Mouse (Mus musculus) CH12.LX (cell line): ENCODE measurements around the gene Dusp14.

ENCODE experiments used
- E2F4 ChIP-seq: IDR thresholded peaks from 2 replicates; pipeline ENCODE4 v1.6.1; 2011; ENCODE audit warnings: low read depth, low read length, improper control_type of control experiment; ENCODE audit not compliant: insufficient replicate concordance
- EP300 ChIP-seq: IDR thresholded peaks from 2 replicates; pipeline ENCODE4 v1.6.1; 2011; ENCODE audit warnings: low read length, improper control_type of control experiment
- MAFK ChIP-seq: IDR thresholded peaks from 2 replicates; pipeline ENCODE4 v1.6.1; 2011; ENCODE audit warnings: low read length, improper control_type of control experiment; ENCODE audit not compliant: insufficient replicate concordance
- MAX ChIP-seq: IDR thresholded peaks from 2 replicates; pipeline ENCODE4 v1.6.1; 2011; ENCODE audit warnings: low read length, improper control_type of control experiment
- RCOR1 ChIP-seq: conservative IDR thresholded peaks from 2 replicates; pipeline ENCODE4 v1.6.1; 2012; ENCODE audit warnings: low read depth, mild to moderate bottlenecking, inconsistent platforms, low read length, improper control_type of control experiment
- SIN3A ChIP-seq: IDR thresholded peaks from 2 replicates; pipeline ENCODE4 v1.6.1; 2012; ENCODE audit warnings: low read length, improper control_type of control experiment, inconsistent platforms
- SMC3 ChIP-seq: IDR thresholded peaks from 2 replicates; pipeline ENCODE4 v1.6.1; 2011; ENCODE audit warnings: low read depth, low read length, improper control_type of control experiment
- TBP ChIP-seq: conservative IDR thresholded peaks from 2 replicates; pipeline ENCODE4 v1.6.1; 2011; ENCODE audit warnings: low read depth, low read length, improper control_type of control experiment

- TF ChIP-seq EP300 (no peak), TBP (no peak), SIN3A (no peak), SMC3 (peak; percentile 35), MAFK (no peak), E2F4 (no peak), MAX (no peak), RCOR1 (no peak)
These were observed 67.8 kb downstream of the Dusp14 start for GRCm38 (mm10) chr11:84001257-84001656.
